Mouse (Mus musculus): Measurements from ENCODE around the gene Fbxo21. TPM values are rescaled to one million over a fixed set of nuclear protein-coding genes. Genes with fewer than 3 reads are reported as not detected.

Gene Fbxo21
- polyA plus RNA-seq, 1 experiment from 2014 or later, result 56.1 TPM

DNA sequence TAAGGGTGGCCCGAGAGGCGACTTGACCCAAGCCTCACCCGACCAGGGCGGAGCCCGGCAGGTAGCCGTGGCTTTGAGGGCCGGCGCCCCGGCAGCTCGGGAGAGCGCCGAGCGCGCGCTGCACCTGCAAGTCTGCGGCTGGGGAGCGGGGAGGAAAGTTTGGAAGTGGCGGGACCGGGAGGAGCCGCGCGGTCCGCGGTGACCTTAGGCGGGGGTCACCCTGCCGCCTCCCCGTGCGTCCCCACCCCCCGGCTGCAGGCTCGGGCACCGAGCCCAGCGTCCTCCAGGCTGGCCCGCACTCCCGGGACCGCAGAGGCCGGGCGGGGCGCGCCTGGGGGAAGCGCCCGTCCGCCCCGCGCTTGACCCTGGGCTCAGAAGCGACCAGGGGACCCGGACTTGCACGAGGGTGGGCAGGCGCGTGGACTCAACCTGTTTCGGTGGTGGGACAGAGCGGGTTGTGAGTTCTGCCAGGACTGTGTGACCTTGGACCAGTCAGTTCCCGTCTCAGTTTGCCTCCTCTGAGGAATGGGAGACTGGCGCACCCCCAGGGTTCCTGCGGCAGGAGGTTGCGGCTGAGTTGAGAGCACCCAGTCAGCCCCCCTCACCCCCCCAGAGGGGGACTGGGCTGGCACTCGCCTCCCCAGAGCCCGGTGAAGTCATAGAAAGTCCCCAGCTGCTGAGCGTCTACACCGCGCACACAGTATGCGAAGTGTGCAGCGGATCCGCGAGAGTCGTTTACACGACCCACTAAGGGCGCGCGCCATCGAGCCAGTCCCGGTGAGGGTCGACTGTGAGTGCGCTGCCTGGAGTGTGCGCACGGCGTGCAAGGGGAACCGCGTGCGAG is 51.9 kb downstream of the Fbxo21 start:
- ATAC-seq, result peak; percentile 23; the same call in 1 of the 2 replicates
- Histone ChIP-seq H3K27ac (no peak overlapping the region), H3K4me2 (replicated peaks) (peak overlapping the region; percentile 100), H3K4me1 (replicated peaks) (peaks cover 30% of the 10 kb centered on the region), H3K9ac (peak overlapping the region; percentile 45), H3K27me3 (replicated peaks) (peaks cover 44% of the 10 kb centered on the region), H3K36me3 (no peaks in the 10 kb centered on the region), H3K4me3 (replicated peaks) (peak overlapping the region; percentile 64), H3K9me3 (no peaks in the 10 kb centered on the region)
- WGBS, result under 1% methylated on average over 78 of the region's 79 CpGs

DNA sequence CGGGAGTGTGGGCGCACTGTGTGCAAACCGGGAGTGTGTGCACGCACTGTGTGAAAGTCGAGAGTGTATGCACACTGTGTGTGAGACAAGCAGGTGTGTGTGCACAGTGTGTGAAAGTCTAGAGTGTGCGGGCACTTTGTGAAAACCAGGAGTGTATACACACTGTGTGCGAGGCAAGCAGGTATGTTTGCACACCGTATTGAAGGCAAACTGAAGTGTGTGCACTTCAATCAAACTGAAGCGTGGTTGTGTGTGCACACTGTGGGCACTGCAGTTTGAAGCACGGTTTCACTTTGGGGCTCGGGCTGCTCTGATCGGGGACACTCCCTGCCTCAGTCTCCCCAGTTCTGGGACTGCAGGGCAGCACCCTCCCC is 52.5 kb downstream of the Fbxo21 start:
- WGBS, result 6% methylated on average over 12 of the region's 12 CpGs
- no peak overlapping the region for H3K27ac ChIP-seq
- ATAC-seq, result 0 out of 2 replicates have a peak, but pooled peaks have one; percentile 37
- no peaks in the 10 kb centered on the region for H3K9me3 ChIP-seq
- H3K9ac ChIP-seq, result peak overlapping the region; percentile 45; the same call in 1 of the 2 replicates
- H3K27me3 ChIP-seq (replicated peaks), result peaks cover 44% of the 10 kb centered on the region
- H3K4me3 ChIP-seq (replicated peaks), result peak overlapping the region; percentile 64
- peak overlapping the region; percentile 100 for H3K4me2 ChIP-seq (replicated peaks)
- H3K4me1 ChIP-seq (replicated peaks), result peaks cover 30% of the 10 kb centered on the region
- no peaks in the 10 kb centered on the region for H3K36me3 ChIP-seq

DNA sequence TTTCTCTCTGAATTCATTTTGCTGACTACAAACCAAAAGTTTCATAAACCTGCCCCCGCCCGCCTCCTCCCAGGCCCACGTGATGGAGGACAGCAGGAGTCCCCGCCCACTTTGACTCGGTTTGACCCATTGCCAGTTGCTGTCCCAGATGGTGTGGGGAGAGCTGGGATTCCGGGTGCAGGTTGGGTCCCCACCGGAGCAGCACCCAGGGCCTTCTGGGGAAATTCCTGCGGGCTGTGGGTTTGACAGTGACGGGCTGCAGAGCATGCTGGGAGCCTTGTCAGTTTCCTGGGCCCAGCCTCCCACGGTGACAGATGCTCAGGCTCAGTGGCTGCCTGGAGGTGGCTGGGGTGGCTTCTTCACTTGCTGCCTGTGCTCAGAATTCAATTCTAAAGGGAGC is 52.9 kb downstream of the Fbxo21 start:
- H3K9me3 ChIP-seq, result no peaks in the 10 kb centered on the region
- 1% methylated on average over 10 of the region's 10 CpGs for WGBS
- H3K9ac ChIP-seq, result no peak overlapping the region
- peaks cover 44% of the 10 kb centered on the region for H3K27me3 ChIP-seq (replicated peaks)
- no peak overlapping the region for H3K27ac ChIP-seq
- peak; percentile 13; the same call in 1 of the 2 replicates for ATAC-seq
- no peaks in the 10 kb centered on the region for H3K36me3 ChIP-seq
- H3K4me2 ChIP-seq (replicated peaks), result peak overlapping the region; percentile 100
- H3K4me1 ChIP-seq (replicated peaks), result peaks cover 30% of the 10 kb centered on the region
- peak overlapping the region; percentile 64 for H3K4me3 ChIP-seq (replicated peaks)

DNA sequence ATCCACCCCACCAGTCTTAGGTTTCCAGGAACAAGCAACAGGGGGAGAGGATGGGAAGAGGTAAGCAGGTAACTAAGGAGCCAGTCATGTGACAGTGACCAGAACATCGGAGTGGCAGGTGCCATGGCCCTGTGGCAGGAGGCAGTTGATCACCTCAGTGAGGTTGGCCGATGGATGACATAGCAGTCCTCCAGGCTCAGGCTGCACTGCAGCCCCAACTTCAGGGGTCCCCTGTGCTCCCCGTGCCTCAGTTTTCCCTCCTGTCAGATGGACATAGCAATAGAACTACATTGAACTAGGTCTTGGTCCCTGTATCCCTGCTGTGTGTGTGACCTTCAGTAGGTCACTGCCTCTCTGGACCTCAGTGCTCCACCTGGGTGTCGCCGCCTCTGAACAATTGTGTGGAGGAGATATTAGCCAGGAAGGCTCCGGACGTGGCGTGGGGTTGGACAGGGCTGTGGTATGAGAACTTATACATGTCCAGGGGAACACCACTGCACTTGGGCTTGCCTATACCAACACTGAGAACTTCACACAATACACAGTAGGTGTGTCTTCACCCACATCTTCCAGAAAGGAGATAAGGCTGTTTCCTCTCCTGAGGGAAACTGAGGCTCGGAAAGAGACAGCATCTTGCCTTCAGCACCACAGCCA is 53.6 kb downstream of the Fbxo21 start:
- Histone ChIP-seq H3K4me3 (replicated peaks) (no peak overlapping the region), H3K4me1 (replicated peaks) (peaks cover 30% of the 10 kb centered on the region), H3K27ac (no peak overlapping the region), H3K27me3 (replicated peaks) (peaks cover 44% of the 10 kb centered on the region), H3K9ac (no peak overlapping the region), H3K4me2 (replicated peaks) (no peak overlapping the region), H3K36me3 (no peaks in the 10 kb centered on the region), H3K9me3 (no peaks in the 10 kb centered on the region)
- WGBS, result 86% methylated on average over 9 of the region's 9 CpGs
- ATAC-seq, result no peak

DNA sequence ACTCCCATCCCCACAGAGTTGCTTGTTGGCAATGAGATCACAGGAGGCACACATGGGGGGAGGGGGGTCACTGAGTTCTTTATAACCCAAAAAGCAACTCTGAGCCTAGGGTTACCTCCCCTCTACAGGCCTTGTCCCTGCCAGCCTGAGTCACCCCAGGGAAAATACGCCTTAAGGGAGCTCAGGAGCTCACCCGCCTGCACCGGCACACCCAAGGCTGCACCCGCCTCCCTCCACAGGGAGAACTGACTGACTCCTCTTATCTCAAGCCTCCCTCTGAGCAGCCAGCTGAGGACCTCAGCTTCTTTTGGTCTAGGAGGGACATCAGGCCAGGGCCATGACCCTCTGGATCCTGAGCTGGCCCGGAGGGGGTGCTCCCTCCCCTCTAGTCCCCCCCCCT is 54.5 kb downstream of the Fbxo21 start:
- no peak for ATAC-seq
- WGBS, result 39% methylated on average over 5 of the region's 5 CpGs
- Histone ChIP-seq H3K36me3 (no peaks in the 10 kb centered on the region), H3K27ac (no peak overlapping the region), H3K9me3 (no peaks in the 10 kb centered on the region), H3K27me3 (replicated peaks) (peaks cover 35% of the 10 kb centered on the region), H3K4me3 (replicated peaks) (no peak overlapping the region), H3K4me1 (replicated peaks) (peaks cover 30% of the 10 kb centered on the region), H3K9ac (no peak overlapping the region), H3K4me2 (replicated peaks) (no peak overlapping the region)

DNA sequence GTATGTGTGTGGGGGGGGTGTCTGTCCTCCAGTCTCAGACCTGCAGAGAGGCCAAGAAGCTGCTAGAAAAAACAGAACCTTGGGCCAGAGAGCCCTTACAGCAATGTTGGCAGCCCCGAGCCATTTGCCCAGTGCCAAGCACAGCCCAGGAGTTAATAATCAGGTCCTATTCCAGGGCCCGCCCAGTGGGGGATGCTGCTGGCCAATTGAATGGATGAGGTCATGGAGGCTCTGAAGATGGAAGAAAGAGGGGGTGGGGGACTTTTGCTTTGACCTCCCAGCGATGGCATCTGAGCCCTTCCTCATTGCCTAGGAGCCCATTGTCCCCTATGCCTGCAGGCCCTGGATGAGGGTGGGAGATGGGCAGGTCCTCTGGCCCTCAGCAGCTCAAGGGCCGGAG is 55.0 kb downstream of the Fbxo21 start:
- H3K9ac ChIP-seq, result no peak overlapping the region
- H3K4me2 ChIP-seq (replicated peaks), result no peak overlapping the region
- 60% methylated on average over 4 of the region's 4 CpGs for WGBS
- no peak for ATAC-seq
- no peak overlapping the region for H3K27ac ChIP-seq
- H3K4me1 ChIP-seq (replicated peaks), result peaks cover 27% of the 10 kb centered on the region
- no peaks in the 10 kb centered on the region for H3K9me3 ChIP-seq
- no peak overlapping the region for H3K4me3 ChIP-seq (replicated peaks)
- peaks cover 31% of the 10 kb centered on the region for H3K27me3 ChIP-seq (replicated peaks)
- H3K36me3 ChIP-seq, result no peaks in the 10 kb centered on the region

DNA sequence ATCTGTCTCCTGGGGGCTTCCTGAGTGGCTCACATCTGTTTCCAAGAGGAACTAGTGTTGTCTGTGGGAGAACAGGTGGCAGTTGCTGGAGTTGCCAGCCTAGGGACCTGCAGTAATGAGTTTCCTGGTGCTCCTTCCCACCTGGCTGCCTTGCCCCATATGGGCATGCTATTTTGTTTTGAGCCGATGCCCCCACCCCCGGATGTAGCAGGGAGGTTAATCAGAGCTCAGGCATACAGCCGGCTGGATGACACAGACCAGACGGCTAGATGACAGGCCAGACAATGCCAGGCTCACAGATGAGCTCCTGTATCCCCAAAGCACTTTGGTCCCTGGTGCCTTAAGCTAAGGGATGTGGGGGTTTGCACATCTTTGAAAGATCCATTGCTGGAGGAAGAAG is 56.8 kb downstream of the Fbxo21 start:
- no peak for ATAC-seq
- Histone ChIP-seq H3K9me3 (no peaks in the 10 kb centered on the region), H3K36me3 (no peaks in the 10 kb centered on the region), H3K4me3 (replicated peaks) (no peak overlapping the region), H3K4me2 (replicated peaks) (no peak overlapping the region), H3K4me1 (replicated peaks) (peaks cover 18% of the 10 kb centered on the region), H3K27me3 (replicated peaks) (peaks cover 13% of the 10 kb centered on the region), H3K27ac (no peak overlapping the region), H3K9ac (no peak overlapping the region)
- 31% methylated on average over 4 of the region's 4 CpGs for WGBS

DNA sequence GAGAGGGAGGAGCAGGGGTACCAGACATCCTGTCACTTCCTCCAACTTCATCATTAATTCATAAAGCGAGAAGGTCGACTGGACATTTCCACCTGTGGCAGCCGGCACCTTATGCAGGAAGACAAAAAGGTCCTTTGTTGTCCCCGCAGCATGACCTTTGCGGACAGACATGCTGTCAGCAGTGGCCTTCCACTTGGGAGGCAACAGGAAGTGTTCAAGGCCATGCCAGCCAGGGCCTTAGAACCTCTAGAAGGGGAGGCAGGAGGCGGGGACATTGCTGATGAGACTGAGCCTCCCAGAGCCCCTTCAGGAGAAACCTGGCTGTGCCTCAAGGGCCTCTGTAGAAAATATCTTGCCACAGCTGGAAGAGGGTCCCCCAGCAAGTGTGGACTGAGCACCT is 57.2 kb downstream of the Fbxo21 start:
- Histone ChIP-seq H3K36me3 (no peaks in the 10 kb centered on the region), H3K27ac (no peak overlapping the region), H3K4me3 (replicated peaks) (no peak overlapping the region), H3K9ac (no peak overlapping the region), H3K4me2 (replicated peaks) (no peak overlapping the region), H3K9me3 (no peaks in the 10 kb centered on the region), H3K27me3 (replicated peaks) (peaks cover 9% of the 10 kb centered on the region), H3K4me1 (replicated peaks) (peaks cover 13% of the 10 kb centered on the region)
- ATAC-seq, result no peak
- 50% methylated on average over 6 of the region's 6 CpGs for WGBS

DNA sequence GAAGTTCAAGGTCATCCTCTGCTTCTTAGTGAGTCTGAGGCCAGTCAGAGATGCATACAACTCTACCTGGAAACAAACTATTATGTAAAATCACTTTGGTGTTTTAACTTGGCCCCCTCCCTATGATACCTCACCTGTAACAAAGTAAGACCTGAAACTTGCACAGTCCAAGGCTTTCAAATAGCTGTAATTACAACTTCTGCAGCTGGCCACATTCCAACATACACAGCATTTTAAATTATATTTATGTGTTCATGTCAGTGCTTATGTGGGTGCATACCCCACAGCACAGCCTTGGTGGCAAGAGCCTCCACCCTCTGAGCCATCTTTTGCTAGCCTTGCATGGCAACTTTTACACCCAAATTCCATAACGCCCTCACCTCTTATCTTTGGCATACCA is 58.1 kb downstream of the Fbxo21 start:
- H3K27me3 ChIP-seq (replicated peaks), result no peaks in the 10 kb centered on the region; the same call in 1 of the 2 replicates
- no peak overlapping the region for H3K4me3 ChIP-seq (replicated peaks)
- H3K4me2 ChIP-seq (replicated peaks), result no peak overlapping the region
- no peaks in the 10 kb centered on the region for H3K36me3 ChIP-seq
- H3K4me1 ChIP-seq (replicated peaks), result 0 out of 2 replicates have a peak, but pooled peaks cover 6% of the 10 kb centered on the region
- H3K9ac ChIP-seq, result no peak overlapping the region
- ATAC-seq, result no peak
- H3K9me3 ChIP-seq, result no peaks in the 10 kb centered on the region
- H3K27ac ChIP-seq, result no peak overlapping the region
- WGBS, result 85% methylated on average over 1 of the region's 1 CpGs

DNA sequence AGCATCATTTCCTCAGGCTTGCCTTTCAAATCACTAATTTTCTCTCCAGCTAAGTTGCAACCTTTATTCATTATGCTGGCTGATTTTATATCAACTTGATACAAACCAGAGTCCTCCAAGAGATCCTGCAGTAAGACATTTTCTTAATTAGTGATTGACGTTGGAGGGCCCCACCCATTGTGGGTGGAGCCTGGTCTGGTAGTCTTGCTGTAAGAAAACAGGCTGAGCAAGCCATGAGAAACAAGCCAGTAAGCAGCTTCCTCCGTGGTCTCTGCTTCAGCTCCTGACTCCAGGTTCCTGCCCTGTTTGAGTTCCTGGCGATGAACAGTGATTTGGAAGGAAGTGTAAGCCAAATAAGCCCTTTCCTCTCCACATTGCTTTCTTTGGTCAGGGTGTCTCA is 59.3 kb downstream of the Fbxo21 start:
- H3K27me3 ChIP-seq (replicated peaks), result no peaks in the 10 kb centered on the region
- ATAC-seq, result no peak
- no peak overlapping the region for H3K4me2 ChIP-seq (replicated peaks)
- no peak overlapping the region for H3K4me3 ChIP-seq (replicated peaks)
- H3K36me3 ChIP-seq, result no peaks in the 10 kb centered on the region
- H3K9me3 ChIP-seq, result no peaks in the 10 kb centered on the region
- 51% methylated on average over 3 of the region's 3 CpGs for WGBS
- 0 out of 2 replicates have a peak, but pooled peaks cover 6% of the 10 kb centered on the region for H3K4me1 ChIP-seq (replicated peaks)
- no peak overlapping the region for H3K27ac ChIP-seq
- H3K9ac ChIP-seq, result no peak overlapping the region

DNA sequence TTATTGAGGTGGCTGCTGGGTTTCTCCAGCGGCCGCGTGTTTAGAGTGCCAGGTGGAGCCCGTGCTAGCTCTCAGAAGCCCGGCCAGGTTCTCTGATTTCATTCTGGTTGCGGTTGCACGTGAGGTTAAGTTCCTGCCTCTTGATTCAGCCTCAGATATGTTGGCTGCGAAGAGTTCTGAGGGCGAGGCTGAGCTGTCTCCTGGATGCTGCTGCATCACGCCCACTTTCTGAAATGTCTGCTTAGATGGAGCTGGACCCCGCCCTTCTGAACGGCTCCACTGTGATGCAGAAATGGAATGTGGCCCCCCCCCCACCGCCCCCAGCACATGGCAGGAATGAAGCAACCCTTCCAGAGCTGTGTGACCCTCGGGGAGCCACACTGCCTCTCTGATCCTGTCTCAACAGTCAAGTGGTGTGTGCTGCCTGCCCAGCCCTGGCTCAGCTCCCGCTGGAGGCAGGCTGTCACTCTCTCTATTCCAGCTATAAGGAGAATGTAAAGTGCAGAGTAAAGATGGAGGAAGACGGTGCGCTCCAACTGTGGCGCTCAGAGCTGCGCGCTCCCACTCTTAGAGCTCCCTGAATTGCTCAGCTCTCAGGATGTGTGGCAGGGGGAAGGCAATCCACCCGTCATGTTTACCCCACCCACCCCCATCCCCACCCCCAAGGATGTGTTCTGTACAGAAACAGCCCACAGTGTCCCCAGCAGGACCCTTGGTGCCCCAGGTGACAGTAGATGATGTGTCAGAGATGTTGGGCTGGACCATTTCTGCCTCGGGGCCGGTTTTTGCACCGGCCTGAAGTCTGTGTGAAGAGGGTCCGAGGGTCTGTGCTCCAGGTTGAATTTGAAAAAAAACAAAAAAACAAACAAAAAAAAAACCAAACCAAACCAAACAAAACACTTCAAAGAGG is 60.6 kb downstream of the Fbxo21 start:
- peak; percentile 39 for ATAC-seq
- no peak overlapping the region for H3K4me3 ChIP-seq (replicated peaks)
- H3K9me3 ChIP-seq, result no peaks in the 10 kb centered on the region
- H3K27ac ChIP-seq, result no peak overlapping the region
- no peak overlapping the region for H3K4me2 ChIP-seq (replicated peaks)
- no peaks in the 10 kb centered on the region for H3K27me3 ChIP-seq (replicated peaks)
- WGBS, result 40% methylated on average over 25 of the region's 25 CpGs
- H3K4me1 ChIP-seq (replicated peaks), result 0 out of 2 replicates have a peak, but pooled peaks cover 6% of the 10 kb centered on the region
- H3K9ac ChIP-seq, result no peak overlapping the region
- no peaks in the 10 kb centered on the region for H3K36me3 ChIP-seq

All from intestine, embryonic 15.5 days (tissue).